Mouse (Mus musculus): Measurements from ENCODE around the gene Zdhhc11. TPM values are rescaled to one million over a fixed set of nuclear protein-coding genes. Genes with fewer than 3 reads are reported as not detected.
A peak's percentile ranks its signal among the peaks of the same experiment; 100 is the strongest.

The Zdhhc11 gene
- not detected in 2 replicates for polyA plus RNA-seq (2014; fragmentation: Nextera tagmentation; extraction: Ambion mirVana)

- H3K9me3 ChIP-seq (ENCODE audit: control insufficient read depth, low read length): no peaks in the 10 kb centered on the region
- H3K4me3 ChIP-seq (ENCODE audit: low read depth, low read length): no peak within 1 kb of the TSS
- WGBS: 85% methylated on average over 5 of the region's 5 CpGs
- no peak within 1 kb of the TSS for H3K27ac ChIP-seq (ENCODE audit: low read depth, low read length)
- peaks cover 15% of the 10 kb centered on the region; the same call in 1 of the 2 replicates for H3K36me3 ChIP-seq (ENCODE audit: control insufficient read depth, insufficient read depth, low read length)
- H3K4me2 ChIP-seq: no peak within 1 kb of the TSS
- no peak within 1 kb of the TSS for H3K9ac ChIP-seq (ENCODE audit: low read depth, low read length)
- no peak for DNase-seq (ENCODE audit: low spot score)
- H3K4me1 ChIP-seq (replicated peaks; ENCODE audit: control insufficient read depth, insufficient read depth, low read length): no peaks in the 10 kb centered on the region
- ATAC-seq (replicated peaks; ENCODE audit: low FRiP score): no peak
- no peaks in the 10 kb centered on the region for H3K27me3 ChIP-seq (replicated peaks; ENCODE audit: control insufficient read depth, insufficient read depth, low read length)
Observed at GRCm38 (mm10) chr13:73963551-73963950, at the start of gene Zdhhc11. Gene Zdhhc11 (plus strand): TSS chr13:73963851.

DNA sequence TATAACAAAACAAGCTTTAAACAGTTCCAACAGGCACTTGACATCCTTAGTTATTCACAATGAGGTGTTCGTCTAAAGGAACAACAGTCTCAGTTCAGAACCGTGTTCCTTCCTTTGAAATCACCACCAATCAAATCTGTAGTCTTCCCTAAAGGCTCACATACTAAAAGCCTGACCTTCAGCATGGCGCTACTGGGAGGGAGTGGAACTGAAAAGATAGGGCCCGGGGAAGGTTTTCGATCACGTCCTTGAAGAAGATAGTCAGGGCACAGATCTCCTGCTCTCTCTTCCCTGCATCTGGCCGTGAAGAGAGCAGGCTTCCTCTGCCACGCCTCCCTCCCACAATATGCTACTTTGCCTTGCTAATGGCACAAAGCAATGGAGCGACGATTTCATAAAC, 31.4 kb upstream of the Zdhhc11 start:
- H3K36me3 ChIP-seq (ENCODE audit: control insufficient read depth, insufficient read depth, low read length): peaks cover 30% of the 10 kb centered on the region; the same call in 1 of the 2 replicates
- WGBS: 84% methylated on average over 10 of the region's 10 CpGs
- DNase-seq (ENCODE audit: low spot score): no peak

DNA sequence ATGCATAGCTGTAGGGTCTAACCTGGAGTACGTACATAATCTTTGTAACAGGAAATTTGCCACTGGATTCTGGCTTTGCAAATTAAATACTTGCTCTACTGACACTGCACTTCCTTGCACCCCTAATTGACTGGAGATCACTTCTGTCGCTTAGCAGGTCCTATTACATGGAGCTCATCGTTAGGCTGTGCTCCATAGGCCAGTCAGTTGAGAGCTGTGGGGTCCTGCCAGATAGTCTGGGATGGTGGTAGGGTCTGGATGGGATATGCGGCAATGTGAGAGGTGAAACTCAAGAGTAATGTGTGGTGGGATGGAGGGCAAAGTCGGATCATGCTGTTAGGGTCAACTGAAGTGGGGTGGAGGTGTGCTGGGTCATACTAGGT, 26.7 kb upstream of the Zdhhc11 start:
- ATAC-seq (replicated peaks; ENCODE audit: low FRiP score): peak; percentile 39
- peaks cover 6% of the 10 kb centered on the region; the same call in 1 of the 2 replicates for H3K36me3 ChIP-seq (ENCODE audit: control insufficient read depth, insufficient read depth, low read length)
- peak overlapping the region; percentile 90; the same call in 1 of the 2 replicates for H3K27ac ChIP-seq (ENCODE audit: low read depth, low read length)

More for the DNA sequence above, 31.4 kb upstream of the Zdhhc11 start:
- H3K9me3 ChIP-seq (ENCODE audit: control insufficient read depth, low read length): no peaks in the 10 kb centered on the region
- H3K4me3 ChIP-seq (ENCODE audit: low read depth, low read length): no peak overlapping the region
- no peak for ATAC-seq (replicated peaks; ENCODE audit: low FRiP score)
- no peak overlapping the region for H3K9ac ChIP-seq (ENCODE audit: low read depth, low read length)
- H3K4me2 ChIP-seq: no peak overlapping the region
- H3K27me3 ChIP-seq (replicated peaks; ENCODE audit: control insufficient read depth, insufficient read depth, low read length): no peaks in the 10 kb centered on the region
- no peak overlapping the region for H3K27ac ChIP-seq (ENCODE audit: low read depth, low read length)
- no peaks in the 10 kb centered on the region for H3K4me1 ChIP-seq (replicated peaks; ENCODE audit: control insufficient read depth, insufficient read depth, low read length)

GRCm38 (mm10) chr13:73937321-73938176, 26.1 kb upstream of the Zdhhc11 start, which contains the start of the genes Trip13 and Brd9:
Gene Trip13 (minus strand): TSS chr13:73937784.
Gene Brd9 (plus strand): TSS chr13:73937811.
- peak within 1 kb of the TSS; percentile 90 for H3K27ac ChIP-seq (ENCODE audit: low read depth, low read length)
- peaks cover 10% of the 10 kb centered on the region; the same call in 1 of the 2 replicates for H3K36me3 ChIP-seq (ENCODE audit: control insufficient read depth, insufficient read depth, low read length)
- H3K4me1 ChIP-seq (replicated peaks; ENCODE audit: control insufficient read depth, insufficient read depth, low read length): peaks cover 7% of the 10 kb centered on the region
- peak within 1 kb of the TSS; percentile 68 for H3K4me2 ChIP-seq
- DNase-seq (ENCODE audit: low spot score): peak; percentile 98
- peak within 1 kb of the TSS; percentile 91 for H3K9ac ChIP-seq (ENCODE audit: low read depth, low read length)
- under 1% methylated on average over 82 of the region's 82 CpGs for WGBS
- H3K4me3 ChIP-seq (ENCODE audit: low read depth, low read length): peak within 1 kb of the TSS; percentile 75
- no peaks in the 10 kb centered on the region for H3K9me3 ChIP-seq (ENCODE audit: control insufficient read depth, low read length)
- no peaks in the 10 kb centered on the region for H3K27me3 ChIP-seq (replicated peaks; ENCODE audit: control insufficient read depth, insufficient read depth, low read length)
- peak; percentile 95 for ATAC-seq (replicated peaks; ENCODE audit: low FRiP score)

More for the DNA sequence above, 26.7 kb upstream of the Zdhhc11 start:
- H3K4me2 ChIP-seq: peak overlapping the region; percentile 68
- peak overlapping the region; percentile 91 for H3K9ac ChIP-seq (ENCODE audit: low read depth, low read length)
- H3K27me3 ChIP-seq (replicated peaks; ENCODE audit: control insufficient read depth, insufficient read depth, low read length): no peaks in the 10 kb centered on the region
- no peak for DNase-seq (ENCODE audit: low spot score)
- peaks cover 7% of the 10 kb centered on the region for H3K4me1 ChIP-seq (replicated peaks; ENCODE audit: control insufficient read depth, insufficient read depth, low read length)
- peak overlapping the region; percentile 75 for H3K4me3 ChIP-seq (ENCODE audit: low read depth, low read length)
- H3K9me3 ChIP-seq (ENCODE audit: control insufficient read depth, low read length): no peaks in the 10 kb centered on the region
- 7% methylated on average over 5 of the region's 5 CpGs for WGBS

DNA sequence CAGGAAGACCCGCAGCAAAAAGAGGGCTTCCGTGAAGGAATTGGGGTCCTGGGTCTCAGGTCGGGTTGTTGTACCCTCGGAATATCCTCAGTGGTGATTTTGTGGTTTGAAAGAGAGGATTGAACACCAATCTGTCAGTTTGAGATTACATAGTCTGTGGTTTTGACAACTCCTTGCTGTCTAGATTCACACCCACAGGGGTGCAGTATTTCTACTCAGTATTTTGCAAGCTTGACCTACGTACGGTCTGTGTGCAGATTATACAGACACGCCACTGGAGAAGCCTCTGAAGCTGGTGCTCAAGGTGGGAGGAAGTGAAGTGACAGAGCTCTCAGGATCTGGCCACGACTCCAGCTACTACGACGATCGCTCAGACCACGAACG, 25.5 kb upstream of the Zdhhc11 start:
- 0 out of 2 replicates have a peak, but pooled peaks cover 10% of the 10 kb centered on the region for H3K36me3 ChIP-seq (ENCODE audit: control insufficient read depth, insufficient read depth, low read length)
- H3K27me3 ChIP-seq (replicated peaks; ENCODE audit: control insufficient read depth, insufficient read depth, low read length): no peaks in the 10 kb centered on the region
- DNase-seq (ENCODE audit: low spot score) (no peak), ATAC-seq (replicated peaks; ENCODE audit: low FRiP score) (peak; percentile 21)
- peak overlapping the region; percentile 91 for H3K9ac ChIP-seq (ENCODE audit: low read depth, low read length)
- peak overlapping the region; percentile 75 for H3K4me3 ChIP-seq (ENCODE audit: low read depth, low read length)
- no peaks in the 10 kb centered on the region for H3K9me3 ChIP-seq (ENCODE audit: control insufficient read depth, low read length)
- peak overlapping the region; percentile 90; the same call in 1 of the 2 replicates for H3K27ac ChIP-seq (ENCODE audit: low read depth, low read length)
- WGBS: 23% methylated on average over 13 of the region's 13 CpGs
- H3K4me1 ChIP-seq (replicated peaks; ENCODE audit: control insufficient read depth, insufficient read depth, low read length): peaks cover 7% of the 10 kb centered on the region
- peak overlapping the region; percentile 68 for H3K4me2 ChIP-seq

DNA sequence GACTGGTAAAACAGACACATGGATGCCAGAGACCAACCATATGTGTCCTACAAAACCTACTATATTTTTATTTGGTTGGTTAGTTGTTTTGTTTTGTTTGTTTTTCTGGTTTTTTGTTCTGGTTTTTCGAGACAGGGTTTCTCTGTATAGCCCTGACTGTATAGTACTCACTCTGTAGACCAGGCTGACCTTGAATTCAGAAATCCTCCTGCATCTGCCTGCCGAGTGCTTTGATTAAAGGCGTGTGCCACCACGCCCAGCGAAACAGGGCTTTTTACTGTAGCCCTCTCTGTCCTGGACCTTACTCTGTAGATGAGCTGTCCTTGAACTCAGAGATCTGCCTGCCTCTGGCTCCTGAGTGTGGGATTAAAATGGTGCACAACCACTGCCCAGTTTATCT, 24.6 kb upstream of the Zdhhc11 start:
- ATAC-seq (replicated peaks; ENCODE audit: low FRiP score) (no peak), DNase-seq (ENCODE audit: low spot score) (no peak)
- Histone ChIP-seq H3K4me1 (replicated peaks; ENCODE audit: control insufficient read depth, insufficient read depth, low read length) (peaks cover 7% of the 10 kb centered on the region), H3K4me3 (ENCODE audit: low read depth, low read length) (no peak overlapping the region), H3K4me2 (no peak overlapping the region), H3K9me3 (ENCODE audit: control insufficient read depth, low read length) (no peaks in the 10 kb centered on the region), H3K36me3 (ENCODE audit: control insufficient read depth, insufficient read depth, low read length) (peaks cover 14% of the 10 kb centered on the region), H3K27me3 (replicated peaks; ENCODE audit: control insufficient read depth, insufficient read depth, low read length) (no peaks in the 10 kb centered on the region), H3K9ac (ENCODE audit: low read depth, low read length) (no peak overlapping the region), H3K27ac (ENCODE audit: low read depth, low read length) (no peak overlapping the region)
- 90% methylated on average over 5 of the region's 5 CpGs for WGBS

GRCm38 (mm10) chr13:73944606-73945005, 19.0 kb upstream of the Zdhhc11 start:
- WGBS: 93% methylated on average over 9 of the region's 9 CpGs
- H3K4me2 ChIP-seq: no peak overlapping the region
- no peaks in the 10 kb centered on the region for H3K27me3 ChIP-seq (replicated peaks; ENCODE audit: control insufficient read depth, insufficient read depth, low read length)
- DNase-seq (ENCODE audit: low spot score) (no peak), ATAC-seq (replicated peaks; ENCODE audit: low FRiP score) (no peak)
- H3K9ac ChIP-seq (ENCODE audit: low read depth, low read length): no peak overlapping the region
- H3K36me3 ChIP-seq (ENCODE audit: control insufficient read depth, insufficient read depth, low read length): peaks cover 31% of the 10 kb centered on the region
- H3K27ac ChIP-seq (ENCODE audit: low read depth, low read length): no peak overlapping the region
- no peaks in the 10 kb centered on the region for H3K4me1 ChIP-seq (replicated peaks; ENCODE audit: control insufficient read depth, insufficient read depth, low read length)
- H3K4me3 ChIP-seq (ENCODE audit: low read depth, low read length): no peak overlapping the region
- H3K9me3 ChIP-seq (ENCODE audit: control insufficient read depth, low read length): no peaks in the 10 kb centered on the region

DNA sequence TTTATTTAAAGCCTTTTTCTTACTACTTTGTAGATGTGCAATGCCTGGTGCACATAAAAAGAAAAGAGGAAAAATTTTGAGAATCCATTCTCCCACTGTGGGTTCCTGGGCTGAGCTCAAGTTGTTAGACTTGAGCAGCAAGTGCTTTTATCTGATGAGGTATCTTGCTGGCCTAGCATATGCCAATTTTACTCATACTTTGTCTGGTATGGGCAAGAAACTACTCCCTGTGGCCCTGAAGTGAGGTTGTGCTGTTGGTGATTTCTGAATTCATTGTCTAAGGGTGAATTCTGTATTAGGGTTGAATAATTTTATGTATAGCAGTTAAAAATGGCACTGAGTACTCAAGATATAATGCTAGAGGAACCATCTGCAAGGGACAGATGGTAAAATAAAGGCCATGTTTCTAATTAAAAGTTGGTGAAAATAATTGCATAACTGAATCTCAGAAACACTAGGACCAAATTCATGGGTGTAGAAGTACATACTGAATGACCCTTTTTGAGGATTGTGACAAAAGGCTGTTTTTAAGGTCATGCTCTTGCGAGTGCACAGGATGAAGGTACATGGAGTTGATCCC, 10.0 kb upstream of the Zdhhc11 start:
- Histone ChIP-seq H3K4me3 (ENCODE audit: low read depth, low read length) (no peak overlapping the region), H3K27ac (ENCODE audit: low read depth, low read length) (no peak overlapping the region), H3K36me3 (ENCODE audit: control insufficient read depth, insufficient read depth, low read length) (peaks cover 14% of the 10 kb centered on the region; the same call in 1 of the 2 replicates), H3K4me1 (replicated peaks; ENCODE audit: control insufficient read depth, insufficient read depth, low read length) (no peaks in the 10 kb centered on the region), H3K27me3 (replicated peaks; ENCODE audit: control insufficient read depth, insufficient read depth, low read length) (no peaks in the 10 kb centered on the region), H3K9me3 (ENCODE audit: control insufficient read depth, low read length) (no peaks in the 10 kb centered on the region), H3K9ac (ENCODE audit: low read depth, low read length) (no peak overlapping the region), H3K4me2 (no peak overlapping the region)
- 93% methylated on average over 1 of the region's 1 CpGs for WGBS
- DNase-seq (ENCODE audit: low spot score) (no peak), ATAC-seq (replicated peaks; ENCODE audit: low FRiP score) (no peak)
